Mouse (Mus musculus): Measurements from ENCODE around the gene Nol4l.

GRCm38 (mm10) chr2:153411557-153411956 is 118.2 kb downstream of the Nol4l start:
- TF ChIP-seq CTCF (IDR thresholded peaks at IDR 0.05; ENCODE audit: low read depth, low read length) (no peak), POLR2A (IDR thresholded peaks at IDR 0.05; ENCODE audit: borderline replicate concordance, low read depth, low read length) (no peak)
